13 mouse cellular contexts compared by ENCODE assay signal in the genomic region with DNA sequence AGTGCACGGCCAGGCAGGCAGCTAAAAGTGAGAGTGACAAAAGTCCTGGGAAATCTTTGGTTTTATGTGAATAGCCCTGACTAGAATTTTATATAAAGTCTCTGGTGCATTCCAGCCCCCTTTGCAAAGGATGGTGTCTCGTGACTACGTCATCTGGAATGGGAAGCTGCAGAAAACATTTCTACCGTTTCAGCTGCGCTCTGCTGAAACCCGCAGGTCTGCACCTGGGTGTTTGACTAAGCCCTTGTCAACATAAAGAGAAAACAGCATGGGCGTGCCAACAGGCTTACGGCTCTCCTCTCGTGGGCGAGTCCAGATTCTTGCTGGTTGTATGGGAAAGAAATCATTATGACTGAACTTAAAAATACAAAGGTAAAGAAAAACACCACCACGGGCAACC. TPM values are rescaled to one million over a fixed set of nuclear protein-coding genes. Genes with fewer than 3 reads are reported as not detected.
DNase-seq lines count a peak whose midpoint lies in the region; ATAC-seq lines count a peak whose summit lies in the region.
"Had no signal": no experiment of that assay in that cellular context is flagged by ENCODE, and none has a peak within 500 bp of the region (broad histone marks: within the 10 kb centered on the region; RNA-seq: fewer than 3 reads in every experiment).

No protein-coding gene starts in this region.

- 61% methylated on average over 11 of the region's 11 CpGs for WGBS in heart, embryonic 13.5 days
- WGBS in lung, embryonic 15.5 days = 47% methylated on average over 11 of the region's 11 CpGs
- WGBS in intestine, embryonic 14.5 days = 54% methylated on average over 11 of the region's 11 CpGs
- 56% methylated on average over 11 of the region's 11 CpGs for WGBS in stomach, embryonic 15.5 days

- H3K4me3 ChIP-seq in heart, embryonic 13.5 days = no peak overlapping the region
- H3K4me3 ChIP-seq in lung, embryonic 15.5 days = no peak overlapping the region
- H3K4me3 ChIP-seq in intestine, embryonic 14.5 days (ENCODE audit: low read depth, low read length) = no peak overlapping the region
- H3K4me3 ChIP-seq in stomach, embryonic 15.5 days (replicated peaks) = no peak overlapping the region
- H3K4me3 ChIP-seq: liver, embryonic 15.5 days had no signal

- intact Hi-C loops in heart, postnatal 36 days (cut with DNase I) = no loop called here

- no peak for DNase-seq in heart, postnatal 36 days
- no peak for DNase-seq in lung, postnatal 14 days
- DNase-seq in intestine, embryonic 14.5 days (ENCODE audit: low spot score) = no peak
- no peak for DNase-seq in urinary bladder, adult 2 months (ENCODE audit: low spot score)
- DNase-seq in adrenal gland, adult 2 months = no peak
- DNase-seq: cerebellum, adult 11-12 months; gastrocnemius, postnatal 25 days; midbrain, embryonic 14.5 days had no signal

- H3K4me1 ChIP-seq in heart, embryonic 13.5 days = peaks cover 100% of the 10 kb centered on the region
- peaks cover 96% of the 10 kb centered on the region for H3K4me1 ChIP-seq in lung, embryonic 15.5 days
- H3K4me1 ChIP-seq in intestine, embryonic 14.5 days (replicated peaks; ENCODE audit: control insufficient read depth, insufficient read depth, low read length) = peaks cover 58% of the 10 kb centered on the region
- peaks cover 58% of the 10 kb centered on the region for H3K4me1 ChIP-seq in stomach, embryonic 15.5 days

- no peaks in the 10 kb centered on the region for H3K9me3 ChIP-seq in heart, embryonic 13.5 days
- H3K9me3 ChIP-seq in lung, embryonic 15.5 days = no peaks in the 10 kb centered on the region
- no peaks in the 10 kb centered on the region for H3K9me3 ChIP-seq in intestine, embryonic 14.5 days (ENCODE audit: control insufficient read depth, low read length)
- H3K9me3 ChIP-seq in stomach, embryonic 15.5 days = no peaks in the 10 kb centered on the region
- H3K9me3 ChIP-seq: liver, embryonic 15.5 days had no signal

- H3K27me3 ChIP-seq in heart, embryonic 13.5 days (replicated peaks) = no peaks in the 10 kb centered on the region
- no peaks in the 10 kb centered on the region for H3K27me3 ChIP-seq in lung, embryonic 15.5 days
- H3K27me3 ChIP-seq in intestine, embryonic 14.5 days (replicated peaks; ENCODE audit: control insufficient read depth, insufficient read depth, low read length) = no peaks in the 10 kb centered on the region
- H3K27me3 ChIP-seq in stomach, embryonic 15.5 days (replicated peaks) = no peaks in the 10 kb centered on the region
- H3K27me3 ChIP-seq: liver, embryonic 15.5 days had no signal

- peaks cover 32% of the 10 kb centered on the region for H3K36me3 ChIP-seq in heart, embryonic 13.5 days
- no peaks in the 10 kb centered on the region for H3K36me3 ChIP-seq in lung, embryonic 15.5 days
- peaks cover 10% of the 10 kb centered on the region; the same call in 1 of the 2 replicates for H3K36me3 ChIP-seq in intestine, embryonic 14.5 days (ENCODE audit: control insufficient read depth, insufficient read depth, low read length)
- H3K36me3 ChIP-seq in stomach, embryonic 15.5 days = no peaks in the 10 kb centered on the region; the same call in 1 of the 2 replicates
- H3K36me3 ChIP-seq: liver, embryonic 15.5 days had no signal

- H3K27ac ChIP-seq in heart, embryonic 13.5 days (replicated peaks) = peak overlapping the region; percentile 37
- H3K27ac ChIP-seq in lung, embryonic 15.5 days = peak overlapping the region; percentile 98
- no peak overlapping the region for H3K27ac ChIP-seq in intestine, embryonic 14.5 days (ENCODE audit: low read depth)
- peak overlapping the region; percentile 33 for H3K27ac ChIP-seq in stomach, embryonic 15.5 days
- H3K27ac ChIP-seq: liver, embryonic 15.5 days had no signal

- H3K4me2 ChIP-seq in heart, embryonic 13.5 days = 0 out of 2 replicates have a peak overlapping the region, but pooled peaks have one; percentile 1
- peak overlapping the region; percentile 17; the same call in 1 of the 2 replicates for H3K4me2 ChIP-seq in lung, embryonic 15.5 days
- 0 out of 2 replicates have a peak overlapping the region, but pooled peaks have one; percentile 5 for H3K4me2 ChIP-seq in intestine, embryonic 14.5 days (ENCODE audit: low read length)
- H3K4me2 ChIP-seq in stomach, embryonic 15.5 days = peak overlapping the region; percentile 2; the same call in 1 of the 2 replicates
- H3K4me2 ChIP-seq: liver, embryonic 15.5 days had no signal

- ATAC-seq in heart, embryonic 13.5 days (ENCODE audit: extremely low read depth, insufficient number of reproducible peaks, low FRiP score, low TSS enrichment) = no peak
- ATAC-seq in lung, embryonic 15.5 days (ENCODE audit: borderline replicate concordance, extremely low read depth, low FRiP score, low TSS enrichment) = no peak
- no peak for ATAC-seq in intestine, embryonic 14.5 days (replicated peaks; ENCODE audit: low FRiP score, low TSS enrichment, low read depth)
- peak; percentile 32; the same call in 1 of the 2 replicates for ATAC-seq in stomach, embryonic 15.5 days (ENCODE audit: insufficient read depth, low FRiP score, low read depth)
- ATAC-seq: activated CD4-positive, CD25-positive, alpha-beta regulatory T cell, adult 4 months had no signal

- peak overlapping the region; percentile 38; the same call in 1 of the 2 replicates for H3K9ac ChIP-seq in heart, embryonic 13.5 days
- H3K9ac ChIP-seq in lung, embryonic 15.5 days = no peak overlapping the region
- H3K9ac ChIP-seq in intestine, embryonic 14.5 days (ENCODE audit: low read length) = no peak overlapping the region
- no peak overlapping the region for H3K9ac ChIP-seq in stomach, embryonic 15.5 days
- H3K9ac ChIP-seq: liver, embryonic 15.5 days had no signal

RNA-seq across cellular contexts. Expression of a gene that starts 13.9 kb away (rescaled TPM):
- polyA plus RNA-seq in heart, embryonic 13.5 days (2015; fragmentation: Nextera tagmentation; extraction: Ambion mirVana) = 29.9 and 30.1 TPM in 2 replicates
- 10 to 100 TPM; 21.5 to 22.6 TPM for total RNA-seq in heart, postnatal 36 days (2021)
- polyA plus RNA-seq in lung, embryonic 15.5 days (2015; fragmentation: Nextera tagmentation; extraction: Ambion mirVana) = 27.8 and 28.0 TPM in 2 replicates
- 22.9 and 23.9 TPM in 2 replicates for polyA plus RNA-seq in intestine, embryonic 14.5 days (2014; fragmentation: Nextera tagmentation; extraction: Ambion mirVana)
- 18.1 and 21.7 TPM in 2 replicates for polyA plus RNA-seq in stomach, embryonic 15.5 days (2015; fragmentation: Nextera tagmentation; extraction: Ambion mirVana)
- 35.0 and 42.5 TPM in 2 replicates for polyA plus RNA-seq in urinary bladder, adult 2 months (2012; rRNA removed)
- total RNA-seq in adrenal gland, adult 2 months (2021) = 10 to 100 TPM; 69.4 to 85.5 TPM
- 36.9 and 48.4 TPM in 2 replicates for polyA plus RNA-seq in adrenal gland, adult 2 months (2012; rRNA removed)
